In genomic region chr12:86024426-86024825, GRCm38 (mm10) we compare ENCODE assay signal across 8 mouse cellular contexts. TPM values are rescaled to one million over a fixed set of nuclear protein-coding genes. Genes with fewer than 3 reads are reported as not detected.
DNase-seq lines count a peak whose midpoint lies in the region; TF ChIP-seq lines count a peak whose summit lies in the region.
"Had no signal": no experiment of that assay in that cellular context is flagged by ENCODE, and none has a peak within 500 bp of the region (broad histone marks: within the 10 kb centered on the region; RNA-seq: fewer than 3 reads in every experiment).

No protein-coding gene starts in this region.

- H3K4me1 ChIP-seq in kidney, adult 2 months (ENCODE audit: control insufficient read depth, insufficient read depth, low read length): no peaks in the 10 kb centered on the region
- H3K4me1 ChIP-seq in embryonic facial prominence, embryonic 10.5 days: peaks cover 20% of the 10 kb centered on the region; the same call in 1 of the 2 replicates

- H3K27me3 ChIP-seq in kidney, adult 2 months (replicated peaks; ENCODE audit: control insufficient read depth, insufficient read depth, low read length): no peaks in the 10 kb centered on the region; the same call in 1 of the 2 replicates
- H3K27me3 ChIP-seq in embryonic facial prominence, embryonic 10.5 days (replicated peaks; ENCODE audit: low read depth, poor library complexity, severe bottlenecking): no peaks in the 10 kb centered on the region
- H3K27me3 ChIP-seq: midbrain, embryonic 12.5 days had no signal

- WGBS in kidney, adult 2 months: 72% methylated on average over 4 of the region's 4 CpGs
- WGBS in embryonic facial prominence, embryonic 10.5 days: 58% methylated on average over 4 of the region's 4 CpGs

- no peaks in the 10 kb centered on the region for H3K9me3 ChIP-seq in embryonic facial prominence, embryonic 10.5 days
- H3K9me3 ChIP-seq: midbrain, embryonic 12.5 days had no signal

- H3K4me3 ChIP-seq in kidney, adult 2 months (ENCODE audit: insufficient read depth, low read depth, low read length): no peak overlapping the region
- no peak overlapping the region for H3K4me3 ChIP-seq in embryonic facial prominence, embryonic 10.5 days
- H3K4me3 ChIP-seq: midbrain, embryonic 12.5 days had no signal

- peak; percentile 14 for DNase-seq in kidney, adult 2 months
- no peak for DNase-seq in kidney, postnatal 14 days
- DNase-seq in CD4-positive helper T cell, adult 2 months (ENCODE audit: low read depth, low spot score): peak; percentile 39
- peak; percentile 9 for DNase-seq in MEL-GATA-1-ER (ENCODE audit: extremely low read depth, low read depth)
- peak; percentile 32 for DNase-seq in embryonic facial prominence, embryonic 10.5 days (ENCODE audit: low spot score)
- peak; percentile 81 for DNase-seq in retina, embryonic 14.5 days (ENCODE audit: low spot score)
- no peak for DNase-seq in urinary bladder, postnatal 14 days (ENCODE audit: low spot score)

- no peak overlapping the region for H3K27ac ChIP-seq in kidney, adult 2 months (ENCODE audit: insufficient read depth, low read depth, low read length)
- H3K27ac ChIP-seq in embryonic facial prominence, embryonic 10.5 days (replicated peaks): no peak overlapping the region
- H3K27ac ChIP-seq: midbrain, embryonic 12.5 days had no signal

- H3K36me3 ChIP-seq in kidney, adult 2 months (ENCODE audit: control insufficient read depth, insufficient read depth, low read length): no peaks in the 10 kb centered on the region
- peaks cover 8% of the 10 kb centered on the region; the same call in 1 of the 2 replicates for H3K36me3 ChIP-seq in embryonic facial prominence, embryonic 10.5 days (replicated peaks)

- no peak for TF ChIP-seq POLR2A in kidney, adult 2 months (IDR thresholded peaks at IDR 0.05; ENCODE audit: low read depth, low read length)

- TF ChIP-seq CTCF in kidney, adult 2 months (conservative IDR thresholded peaks at IDR 0.05; ENCODE audit: insufficient read depth, insufficient read length, low read depth, low read length): peak; percentile 51

RNA-seq across cellular contexts. Expression of gene Tgfb3, which starts 54.4 kb away (rescaled TPM):
- 2.6 and 3.3 TPM in 2 replicates for polyA plus RNA-seq in kidney, adult 2 months (2012; rRNA removed)
- 10.7 and 14.4 TPM in 2 replicates for polyA plus RNA-seq in embryonic facial prominence, embryonic 10.5 days (2016; fragmentation: Nextera tagmentation; extraction: Ambion mirVana)

RNA-seq across cellular contexts. Expression of gene Ift43, which starts 57.9 kb away (rescaled TPM):
- 21.9 and 27.3 TPM in 2 replicates for polyA plus RNA-seq in kidney, adult 2 months (2012; rRNA removed)
- polyA plus RNA-seq in embryonic facial prominence, embryonic 10.5 days (2016; fragmentation: Nextera tagmentation; extraction: Ambion mirVana): 62.4 and 64.8 TPM in 2 replicates

Comparison
In these comparisons a context has a peak if more than half of its experiments do, and no peak if none do; other contexts are left out.
1. DNase-seq: peak in kidney, adult 2 months (single experiment), CD4-positive helper T cell, adult 2 months (single experiment), MEL-GATA-1-ER (single experiment), embryonic facial prominence, embryonic 10.5 days (single experiment) and retina, embryonic 14.5 days (single experiment); none in kidney, postnatal 14 days (single experiment) and urinary bladder, postnatal 14 days (single experiment).